Mouse (Mus musculus): Measurements from ENCODE around the gene 2310034G01Rik. TPM values are rescaled to one million over a fixed set of nuclear protein-coding genes. Genes with fewer than 3 reads are reported as not detected.

2310034G01Rik gene
- total RNA-seq, 2 experiments from 2014 or later, result 0.94 to 1.1 TPM

GRCm38 (mm10) chr19:46363294-46364009, 13.3 kb upstream of the 2310034G01Rik start:
- no peak for DNase-seq (ENCODE audit: low spot score in 2 of 2)
- intact Hi-C loops (cut with DNase I), result no loop called here

- no peak for DNase-seq (ENCODE audit: low spot score in 2 of 2)
- intact Hi-C loops (cut with DNase I), result no loop called here
Measured at GRCm38 (mm10) chr19:46362104-46362503, 12.0 kb upstream of the 2310034G01Rik start.

GRCm38 (mm10) chr19:46358381-46358780, 8.3 kb upstream of the 2310034G01Rik start:
- intact Hi-C loops (cut with DNase I), result no loop called here
- DNase-seq (ENCODE audit: low spot score in 2 of 2), result no peak

- intact Hi-C loops (cut with DNase I), result no loop called here
- DNase-seq (ENCODE audit: low spot score in 2 of 2), result no peak
Measured at GRCm38 (mm10) chr19:46357344-46358280, 7.5 kb upstream of the 2310034G01Rik start.

- intact Hi-C loops (cut with DNase I), result no loop called here
- DNase-seq (ENCODE audit: low spot score in 2 of 2), result peak; percentile 92
Measured at GRCm38 (mm10) chr19:46356701-46357138, 6.6 kb upstream of the 2310034G01Rik start.

GRCm38 (mm10) chr19:46349550-46349949, 552 bp downstream of the 2310034G01Rik start:
- intact Hi-C loops (cut with DNase I), result no loop called here
- DNase-seq (ENCODE audit: low spot score in 2 of 2), result no peak

GRCm38 (mm10) chr19:46348761-46349458, 1.2 kb downstream of the 2310034G01Rik start:
- intact Hi-C loops (cut with DNase I), result no loop called here

GRCm38 (mm10) chr19:46347936-46348668, 2.0 kb downstream of the 2310034G01Rik start:
- no peak for DNase-seq (ENCODE audit: low spot score in 2 of 2)
- intact Hi-C loops (cut with DNase I), result no loop called here

More at GRCm38 (mm10) chr19:46348761-46349458, 1.2 kb downstream of the 2310034G01Rik start:
- DNase-seq (ENCODE audit: low spot score in 2 of 2), result peak; percentile 92 to 95

GRCm38 (mm10) chr19:46347146-46347545, 3.0 kb downstream of the 2310034G01Rik start:
- no peak for DNase-seq (ENCODE audit: low spot score in 2 of 2)
- intact Hi-C loops (cut with DNase I), result no loop called here

- DNase-seq (ENCODE audit: low spot score in 2 of 2), result no peak
- intact Hi-C loops (cut with DNase I), result no loop called here
Measured at GRCm38 (mm10) chr19:46344710-46345419, 5.2 kb downstream of the 2310034G01Rik start.

- DNase-seq (ENCODE audit: low spot score in 2 of 2), result peak; percentile 53 to 62
- intact Hi-C loops (cut with DNase I), result loop anchor here (5.0 kb wide), 1 partner anchor 108 kb away; no protein-coding TSS in a partner anchor
Measured at GRCm38 (mm10) chr19:46339287-46339971, 10.7 kb downstream of the 2310034G01Rik start.

GRCm38 (mm10) chr19:46338942-46339286, 11.2 kb downstream of the 2310034G01Rik start:
- intact Hi-C loops (cut with DNase I), result loop anchor here (5.0 kb wide), 1 partner anchor 108 kb away; no protein-coding TSS in a partner anchor
- DNase-seq (ENCODE audit: low spot score in 2 of 2), result no peak

GRCm38 (mm10) chr19:46338331-46338936, 11.7 kb downstream of the 2310034G01Rik start, which contains the start of gene Cuedc2:
Cuedc2 (minus strand) TSS chr19:46338702.
- intact Hi-C loops (cut with DNase I), result loop anchor here (5.0 kb wide), 1 partner anchor 109 kb away; no protein-coding TSS in a partner anchor
- DNase-seq (ENCODE audit: low spot score in 2 of 2), result peak; percentile 99

GRCm38 (mm10) chr19:46337719-46338330, 12.3 kb downstream of the 2310034G01Rik start:
- intact Hi-C loops (cut with DNase I), result loop anchor here (5.0 kb wide), 1 partner anchor 109 kb away; no protein-coding TSS in a partner anchor
- DNase-seq (ENCODE audit: low spot score in 2 of 2), result no peak

- intact Hi-C loops (cut with DNase I), result no loop called here
- DNase-seq (ENCODE audit: low spot score in 2 of 2), result no peak
Measured at GRCm38 (mm10) chr19:46333906-46334305, 16.2 kb downstream of the 2310034G01Rik start.

GRCm38 (mm10) chr19:46332721-46333339, 17.3 kb downstream of the 2310034G01Rik start:
- no peak for DNase-seq (ENCODE audit: low spot score in 2 of 2)
- intact Hi-C loops (cut with DNase I), result no loop called here

Measured in left cerebral cortex, postnatal 14 days (tissue).